Mouse (Mus musculus): ENCODE measurements around the gene Ogdhl. TPM values are rescaled to one million over a fixed set of nuclear protein-coding genes. Genes with fewer than 3 reads are reported as not detected.
"Not testable (repeated sequence)": the region's sequence is repeated elsewhere in the genome, so short reads cannot be mapped to it uniquely, and the experiment has no call there.

The Ogdhl gene
- polyA plus RNA-seq, 1 experiment, result not detected

DNA sequence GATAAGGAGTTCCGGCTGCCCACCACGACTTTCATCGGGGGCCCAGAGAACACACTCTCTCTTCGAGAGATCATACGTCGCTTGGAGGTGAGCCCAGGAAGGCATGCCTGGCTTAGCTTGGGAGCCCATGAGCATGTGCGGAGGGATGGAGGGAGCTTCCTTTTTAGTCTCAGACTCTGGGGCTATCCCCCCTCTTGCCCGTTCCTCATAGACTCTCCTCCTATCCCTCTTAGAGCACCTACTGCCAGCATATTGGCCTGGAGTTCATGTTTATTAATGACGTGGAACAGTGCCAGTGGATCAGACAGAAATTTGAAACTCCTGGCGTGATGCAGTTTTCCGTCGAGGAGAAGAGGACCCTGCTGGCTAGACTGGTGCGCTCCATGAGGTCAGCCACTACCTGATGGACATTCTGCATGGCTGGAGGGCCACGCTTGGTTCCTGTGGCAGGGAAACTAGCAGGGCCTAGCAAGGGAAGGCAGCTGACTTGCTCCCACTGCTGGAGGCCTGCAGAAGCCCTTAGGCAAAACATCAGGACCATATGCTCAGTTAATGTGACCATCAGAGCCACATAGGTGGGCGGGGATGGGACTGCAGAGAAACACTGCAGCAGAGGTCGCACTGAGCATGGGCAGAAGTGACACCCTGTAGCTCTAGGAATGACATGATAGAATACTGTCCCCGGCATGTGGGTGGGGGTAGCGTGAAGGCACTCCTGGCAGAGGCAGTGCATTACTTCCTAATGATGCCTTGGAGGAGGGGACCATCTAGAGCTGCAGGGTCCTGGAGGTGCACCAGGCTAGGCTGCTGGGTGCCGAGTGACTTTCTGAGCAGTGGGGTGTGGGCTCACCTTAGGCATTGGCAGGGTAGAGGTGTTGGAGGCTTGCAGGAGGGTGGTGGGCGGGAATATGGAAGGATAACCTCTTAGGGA lies 11.0 kb downstream of the Ogdhl start:
- no peaks in the 10 kb centered on the region for H3K4me1 ChIP-seq (ENCODE audit: control insufficient read depth)
- no peaks in the 10 kb centered on the region for H3K9me3 ChIP-seq (ENCODE audit: control insufficient read depth, low read length)
- H3K27me3 ChIP-seq (ENCODE audit: control insufficient read depth), result no peaks in the 10 kb centered on the region
- no peaks in the 10 kb centered on the region for H3K36me3 ChIP-seq (ENCODE audit: control insufficient read depth)
- no peak overlapping the region for H3K4me3 ChIP-seq (replicated peaks)
- TF ChIP-seq GATA1 (IDR thresholded peaks at IDR 0.05; ENCODE audit: low read length), result no peak
- no peak for TF ChIP-seq TAL1 (IDR thresholded peaks at IDR 0.05; ENCODE audit: low read length)

DNA sequence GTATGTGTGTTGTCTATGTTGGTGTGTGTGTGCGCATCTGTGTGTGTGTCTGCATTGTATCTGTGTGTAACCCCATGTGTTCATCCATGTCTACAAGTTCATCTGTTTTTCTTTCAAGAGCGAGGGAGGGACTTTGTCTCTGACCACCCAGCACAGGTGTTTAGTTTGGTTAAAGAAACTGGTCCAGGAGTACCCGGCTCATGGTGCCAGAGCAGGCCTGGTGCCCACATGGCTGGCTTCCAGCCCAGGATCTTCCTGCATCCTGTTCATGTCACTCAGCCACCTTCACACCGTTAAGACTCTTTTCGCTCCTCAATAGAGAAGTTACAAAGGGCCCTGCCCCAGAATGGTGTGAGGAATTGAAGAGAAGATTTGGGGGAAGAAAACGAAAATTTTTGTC lies 14.2 kb downstream of the Ogdhl start:
- H3K4me3 ChIP-seq (replicated peaks), result no peak overlapping the region
- TF ChIP-seq GATA1 (IDR thresholded peaks at IDR 0.05; ENCODE audit: low read length) (no peak), TAL1 (IDR thresholded peaks at IDR 0.05; ENCODE audit: low read length) (no peak)
- H3K4me1 ChIP-seq (ENCODE audit: control insufficient read depth), result no peaks in the 10 kb centered on the region
- H3K9me3 ChIP-seq (ENCODE audit: control insufficient read depth, low read length), result no peaks in the 10 kb centered on the region
- H3K27me3 ChIP-seq (ENCODE audit: control insufficient read depth), result no peaks in the 10 kb centered on the region
- H3K36me3 ChIP-seq (ENCODE audit: control insufficient read depth), result no peaks in the 10 kb centered on the region

GRCm38 (mm10) chr14:32336547-32336946 lies 14.7 kb downstream of the Ogdhl start:
- H3K4me3 ChIP-seq (replicated peaks), result no peak overlapping the region
- H3K36me3 ChIP-seq (ENCODE audit: control insufficient read depth), result no peaks in the 10 kb centered on the region
- no peaks in the 10 kb centered on the region for H3K9me3 ChIP-seq (ENCODE audit: control insufficient read depth, low read length)
- TF ChIP-seq GATA1 (IDR thresholded peaks at IDR 0.05; ENCODE audit: low read length), result no peak
- no peak for TF ChIP-seq TAL1 (IDR thresholded peaks at IDR 0.05; ENCODE audit: low read length)
- H3K4me1 ChIP-seq (ENCODE audit: control insufficient read depth), result no peaks in the 10 kb centered on the region
- no peaks in the 10 kb centered on the region for H3K27me3 ChIP-seq (ENCODE audit: control insufficient read depth)

DNA sequence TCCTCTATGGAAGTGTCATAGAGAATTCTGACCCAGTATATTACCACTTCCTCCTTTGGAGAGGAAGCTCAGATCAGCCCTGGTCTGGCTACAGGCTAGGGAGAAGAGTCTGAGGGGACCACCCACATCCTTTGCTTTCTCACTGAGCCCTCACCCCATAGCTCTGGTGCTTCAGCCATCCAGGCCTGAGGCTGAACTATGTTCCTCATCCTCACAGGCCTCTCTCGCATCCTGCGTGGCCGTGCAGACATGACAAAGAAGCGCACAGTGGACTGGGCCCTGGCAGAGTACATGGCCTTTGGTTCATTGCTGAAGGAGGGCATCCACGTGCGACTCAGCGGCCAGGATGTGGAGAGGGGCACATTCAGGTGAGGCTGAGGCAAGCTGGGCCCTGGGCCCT lies 20.0 kb downstream of the Ogdhl start:
- H3K4me1 ChIP-seq (ENCODE audit: control insufficient read depth), result no peaks in the 10 kb centered on the region
- no peak for TF ChIP-seq TAL1 (IDR thresholded peaks at IDR 0.05; ENCODE audit: low read length)
- no peak for TF ChIP-seq GATA1 (IDR thresholded peaks at IDR 0.05; ENCODE audit: low read length)
- H3K9me3 ChIP-seq (ENCODE audit: control insufficient read depth, low read length), result no peaks in the 10 kb centered on the region
- H3K36me3 ChIP-seq (ENCODE audit: control insufficient read depth), result no peaks in the 10 kb centered on the region
- no peaks in the 10 kb centered on the region for H3K27me3 ChIP-seq (ENCODE audit: control insufficient read depth)
- no peak overlapping the region for H3K4me3 ChIP-seq (replicated peaks)

DNA sequence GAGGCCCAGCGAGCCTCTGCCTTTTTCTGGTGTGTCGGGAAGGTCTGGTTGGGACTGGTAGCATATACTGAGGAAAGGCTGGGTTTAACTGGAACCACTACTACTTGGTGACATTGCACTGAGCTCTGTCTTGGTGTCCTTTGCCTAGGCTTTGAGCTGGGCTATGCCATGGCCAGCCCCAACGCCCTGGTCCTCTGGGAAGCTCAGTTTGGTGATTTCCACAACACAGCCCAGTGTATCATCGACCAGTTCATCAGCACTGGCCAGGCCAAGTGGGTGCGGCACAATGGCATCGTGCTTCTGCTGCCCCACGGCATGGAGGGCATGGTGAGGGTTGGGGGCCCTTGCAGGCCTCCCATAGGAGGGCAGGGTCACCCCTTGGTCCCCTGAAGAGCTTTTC lies 22.4 kb downstream of the Ogdhl start:
- TF ChIP-seq TAL1 (IDR thresholded peaks at IDR 0.05; ENCODE audit: low read length) (no peak), GATA1 (IDR thresholded peaks at IDR 0.05; ENCODE audit: low read length) (no peak)

GRCm38 (mm10) chr14:32344694-32345093 lies 22.9 kb downstream of the Ogdhl start:
- TF ChIP-seq GATA1 (IDR thresholded peaks at IDR 0.05; ENCODE audit: low read length), result no peak
- TF ChIP-seq TAL1 (IDR thresholded peaks at IDR 0.05; ENCODE audit: low read length), result no peak
- Histone ChIP-seq H3K36me3 (ENCODE audit: control insufficient read depth) (no peaks in the 10 kb centered on the region), H3K4me1 (ENCODE audit: control insufficient read depth) (no peaks in the 10 kb centered on the region), H3K27me3 (ENCODE audit: control insufficient read depth) (no peaks in the 10 kb centered on the region), H3K4me3 (replicated peaks) (no peak overlapping the region), H3K9me3 (ENCODE audit: control insufficient read depth, low read length) (no peaks in the 10 kb centered on the region)

More for the DNA sequence above, 22.4 kb downstream of the Ogdhl start:
- Histone ChIP-seq H3K4me3 (replicated peaks) (no peak overlapping the region), H3K36me3 (ENCODE audit: control insufficient read depth) (no peaks in the 10 kb centered on the region), H3K4me1 (ENCODE audit: control insufficient read depth) (no peaks in the 10 kb centered on the region), H3K9me3 (ENCODE audit: control insufficient read depth, low read length) (no peaks in the 10 kb centered on the region), H3K27me3 (ENCODE audit: control insufficient read depth) (no peaks in the 10 kb centered on the region)

DNA sequence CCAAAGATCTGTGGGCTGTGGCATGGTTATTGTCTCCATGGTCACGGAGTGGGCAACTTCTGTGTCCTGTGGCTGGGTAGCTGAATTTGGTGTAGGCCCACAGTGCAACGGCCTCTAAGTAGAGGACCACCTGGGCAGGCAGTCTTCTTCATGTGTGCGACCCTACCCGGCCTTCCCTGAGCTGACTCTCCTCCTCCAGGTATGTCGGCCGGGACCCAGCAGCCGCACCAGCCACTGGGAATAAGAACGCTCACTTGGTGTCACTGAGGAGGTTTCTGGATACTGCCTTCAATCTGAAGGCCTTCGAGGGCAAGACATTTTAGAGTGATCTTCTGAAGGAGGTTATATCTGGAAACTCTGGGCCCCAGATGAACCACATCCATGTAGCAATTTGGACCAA lies 25.5 kb downstream of the Ogdhl start:
- Histone ChIP-seq H3K27me3 (ENCODE audit: control insufficient read depth) (no peaks in the 10 kb centered on the region), H3K36me3 (ENCODE audit: control insufficient read depth) (no peaks in the 10 kb centered on the region), H3K9me3 (ENCODE audit: control insufficient read depth, low read length) (no peaks in the 10 kb centered on the region), H3K4me3 (replicated peaks) (no peak overlapping the region), H3K4me1 (ENCODE audit: control insufficient read depth) (no peaks in the 10 kb centered on the region)
- TF ChIP-seq GATA1 (IDR thresholded peaks at IDR 0.05; ENCODE audit: low read length) (no peak), TAL1 (IDR thresholded peaks at IDR 0.05; ENCODE audit: low read length) (no peak)

DNA sequence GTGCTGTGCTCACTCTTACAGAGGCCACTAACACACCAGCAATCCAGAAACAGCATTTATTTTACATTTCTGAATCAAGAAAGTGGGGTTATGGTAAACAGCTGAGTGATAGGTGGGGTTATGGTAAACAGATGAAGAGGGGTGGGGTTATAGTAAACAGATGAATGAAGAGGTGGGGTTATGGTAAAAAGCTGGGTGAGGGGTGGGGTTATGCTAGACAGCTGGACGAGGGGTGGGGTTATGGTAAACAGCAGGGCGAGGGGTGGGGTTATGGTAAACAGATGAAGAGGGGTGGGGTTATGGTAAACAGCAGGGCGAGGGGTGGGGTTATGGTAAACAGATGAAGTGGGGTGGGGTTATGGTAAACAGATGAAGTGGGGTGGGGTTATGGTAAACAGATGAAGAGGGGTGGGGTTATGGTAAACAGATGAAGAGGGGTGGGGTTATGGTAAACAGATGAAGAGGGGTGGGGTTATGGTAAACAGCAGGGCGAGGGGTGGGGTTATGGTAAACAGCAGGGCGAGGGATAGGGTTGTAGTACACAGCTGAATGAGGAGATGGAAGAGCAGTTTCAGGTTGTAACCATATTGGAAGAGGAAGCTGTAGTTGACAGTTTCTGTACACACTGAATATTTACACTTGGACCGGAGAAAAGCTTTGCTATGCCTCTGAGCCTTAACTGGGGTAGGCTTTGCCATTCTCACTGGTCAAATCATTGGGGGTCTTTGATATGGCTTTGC lies 29.5 kb downstream of the Ogdhl start:
- H3K36me3 ChIP-seq (ENCODE audit: control insufficient read depth); H3K9me3 ChIP-seq (ENCODE audit: control insufficient read depth, low read length); H3K4me3 ChIP-seq (replicated peaks); H3K27me3 ChIP-seq (ENCODE audit: control insufficient read depth); H3K4me1 ChIP-seq (ENCODE audit: control insufficient read depth): not testable (repeated sequence)

DNA sequence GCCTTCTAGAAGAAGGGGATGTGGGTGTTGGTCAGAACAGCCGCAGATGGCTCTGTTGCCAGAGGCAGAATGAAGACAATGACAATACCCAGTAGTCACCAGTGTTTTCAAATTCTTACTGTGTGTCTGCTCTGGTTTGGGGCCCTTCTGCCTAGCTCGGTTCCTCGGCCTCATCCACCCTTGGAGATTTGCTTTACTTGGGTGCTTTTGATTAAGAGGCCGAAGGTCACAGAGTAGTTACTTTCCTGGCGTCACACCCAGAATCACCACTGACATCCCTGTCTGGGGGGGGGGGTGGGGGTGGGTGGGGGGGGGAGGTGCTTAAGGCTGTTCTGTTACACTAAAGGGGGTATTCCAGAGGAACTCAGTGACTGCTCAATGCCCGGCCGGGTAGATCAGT lies 42.5 kb downstream of the Ogdhl start:
- Histone ChIP-seq H3K27me3 (ENCODE audit: control insufficient read depth) (no peaks in the 10 kb centered on the region), H3K9me3 (ENCODE audit: control insufficient read depth, low read length) (no peaks in the 10 kb centered on the region), H3K4me1 (ENCODE audit: control insufficient read depth) (no peaks in the 10 kb centered on the region), H3K4me3 (replicated peaks) (no peak overlapping the region), H3K36me3 (ENCODE audit: control insufficient read depth) (no peaks in the 10 kb centered on the region)
- no peak for TF ChIP-seq GATA1 (IDR thresholded peaks at IDR 0.05; ENCODE audit: low read length)
- no peak for TF ChIP-seq TAL1 (IDR thresholded peaks at IDR 0.05; ENCODE audit: low read length)

Data from erythroblast, embryonic 14.5 days (primary cell).